Mouse (Mus musculus) heart, postnatal 14 days (tissue): ENCODE data around the gene Magel2. TPM values are rescaled to one million over a fixed set of nuclear protein-coding genes. Genes with fewer than 3 reads are reported as not detected.

Experiments used
- DNase-seq, 2 experiments: peaks; one replicate each; pipeline ENCODE4 v3.0.0; 2021 to 2022
- intact Hi-C: fragments of 180-260 bp; cut with DNase I; formaldehyde crosslinking; loops from one replicate; pipeline ENCODE4 v1.15.1; 2025
- long read RNA-seq, 2 experiments: library from polyadenylated mRNA; stranded (forward); transcript quantifications; one replicate each; pipeline ENCODE4 v2.0.0; 2021
- total RNA-seq, 2 experiments: library from RNA; stranded (reverse); gene quantifications; 2 replicates each; pipeline ENCODE4 v1.2.3; 2021

Magel2 gene
- total RNA-seq = not detected
- long read RNA-seq, experiment 1 = 0 reads
- long read RNA-seq, experiment 2 = 0 reads

- intact Hi-C loops = no loop called here
- no peak for DNase-seq
These were observed at the start of gene Magel2 for GRCm38 (mm10) chr7:62376510-62377304. Gene Magel2, plus strand, starts transcription at chr7:62377010.

GRCm38 (mm10) chr7:62345411-62345810, 31.4 kb upstream of the Magel2 start:
- intact Hi-C loops = no loop called here
- no peak for DNase-seq

- intact Hi-C loops = no loop called here
These were observed 30.5 kb upstream of the Magel2 start, which contains the start of gene Ndn for GRCm38 (mm10) chr7:62346269-62346668. Gene Ndn, plus strand, starts transcription at chr7:62346569.

GRCm38 (mm10) chr7:62348106-62348803, 28.6 kb upstream of the Magel2 start:
- intact Hi-C loops = no loop called here
- DNase-seq = peak; percentile 79 to 84

More at GRCm38 (mm10) chr7:62346269-62346668, 30.5 kb upstream of the Magel2 start, which contains the start of gene Ndn:
- DNase-seq = no peak

GRCm38 (mm10) chr7:62348804-62349190, 28.0 kb upstream of the Magel2 start:
- intact Hi-C loops = no loop called here
- DNase-seq = no peak

GRCm38 (mm10) chr7:62351266-62351665, 25.5 kb upstream of the Magel2 start:
- DNase-seq = no peak
- intact Hi-C loops = no loop called here

GRCm38 (mm10) chr7:62365039-62365636, 11.7 kb upstream of the Magel2 start:
- DNase-seq = no peak
- intact Hi-C loops = no loop called here

- intact Hi-C loops = no loop called here
- no peak for DNase-seq
These were observed 10.1 kb upstream of the Magel2 start for GRCm38 (mm10) chr7:62366730-62367129.

- intact Hi-C loops = no loop called here
- peak in 1 of 2 experiments; percentile 18 for DNase-seq
These were observed 1.2 kb upstream of the Magel2 start for GRCm38 (mm10) chr7:62375658-62376057.

- intact Hi-C loops = no loop called here
- peak in 1 of 2 experiments; percentile 7 for DNase-seq
These were observed 503 bp downstream of the Magel2 start for GRCm38 (mm10) chr7:62377313-62377712.

GRCm38 (mm10) chr7:62378529-62378928, 1.7 kb downstream of the Magel2 start:
- intact Hi-C loops = no loop called here
- DNase-seq = no peak

- intact Hi-C loops = loop anchor here (1.0 to 10.0 kb wide), 2 partner anchors 155 to 1898 kb away; no protein-coding TSS in a partner anchor
- DNase-seq = peak in 1 of 2 experiments; percentile 48
These were observed 5.6 kb downstream of the Magel2 start for GRCm38 (mm10) chr7:62382391-62382790.

GRCm38 (mm10) chr7:62388291-62388690, 11.5 kb downstream of the Magel2 start:
- no peak for DNase-seq
- intact Hi-C loops = loop anchor here (10.0 kb wide), 1 partner anchor 1903 kb away; no protein-coding TSS in a partner anchor

- intact Hi-C loops = no loop called here
- no peak for DNase-seq
These were observed 15.4 kb downstream of the Magel2 start for GRCm38 (mm10) chr7:62392202-62392601.

- intact Hi-C loops = no loop called here
- DNase-seq = no peak
These were observed 29.8 kb downstream of the Magel2 start for GRCm38 (mm10) chr7:62406573-62407050.

GRCm38 (mm10) chr7:62407803-62408202, 31.0 kb downstream of the Magel2 start:
- no peak for DNase-seq
- intact Hi-C loops = no loop called here

- intact Hi-C loops = no loop called here
- DNase-seq = no peak
These were observed 38.4 kb downstream of the Magel2 start for GRCm38 (mm10) chr7:62415222-62415621.

GRCm38 (mm10) chr7:62416173-62416572, 39.4 kb downstream of the Magel2 start:
- DNase-seq = no peak
- intact Hi-C loops = no loop called here

GRCm38 (mm10) chr7:62418346-62418745, 41.5 kb downstream of the Magel2 start:
- DNase-seq = no peak
- intact Hi-C loops = no loop called here

GRCm38 (mm10) chr7:62419105-62419492, 42.3 kb downstream of the Magel2 start:
- DNase-seq = no peak
- intact Hi-C loops = no loop called here
